Mouse (Mus musculus) megakaryocyte, embryonic 14.5 days (primary cell): ENCODE results near the gene Prcc. TPM values are rescaled to one million over a fixed set of nuclear protein-coding genes. Genes with fewer than 3 reads are reported as not detected.
"Not testable (repeated sequence)": the region's sequence is repeated elsewhere in the genome, so short reads cannot be mapped to it uniquely, and the experiment has no call there.

Source experiments
- H3K27me3 ChIP-seq: replicated peaks from 2 replicates; pipeline ENCODE3; 2012; ENCODE audit warnings: inconsistent platforms
- H3K36me3 ChIP-seq: replicated peaks from 2 replicates; pipeline ENCODE3; 2012; ENCODE audit warnings: low read length, inconsistent platforms, mixed read lengths
- H3K4me1 ChIP-seq: 2 replicates; pipeline ENCODE4 v1.6.1; 2012; ENCODE audit warnings: inconsistent platforms
- H3K4me3 ChIP-seq: replicated peaks from 2 replicates; pipeline ENCODE3; 2012; ENCODE audit warnings: moderate library complexity, mild to moderate bottlenecking, inconsistent platforms
- H3K9me3 ChIP-seq: 2 replicates; pipeline ENCODE4 v1.6.1; 2012; ENCODE audit warnings: inconsistent platforms
- FLI1 ChIP-seq: IDR thresholded peaks from 2 replicates; pipeline ENCODE4 v1.6.1; 2012; ENCODE audit warnings: low read length, inconsistent platforms, mixed read lengths
- GATA1 ChIP-seq: IDR thresholded peaks from 3 replicates; pipeline ENCODE4 v1.6.1; 2012; ENCODE audit warnings: mixed read lengths, low read length, inconsistent platforms, borderline replicate concordance
- polyA plus RNA-seq: library from polyadenylated mRNA; stranded (reverse); fragments of >175 nt; gene quantifications from 2 replicates; pipeline ENCODE4 v1.2.3, GENCODE M21; 2012; ENCODE audit warnings: low replicate concordance; ENCODE audit not compliant: insufficient read depth

Prcc gene
- polyA plus RNA-seq, 1 experiment = 62.4 TPM

- TF ChIP-seq GATA1 (no peak), FLI1 (no peak)
- Histone ChIP-seq H3K4me1 (peaks cover 67% of the 10 kb centered on the region), H3K27me3 (no peaks in the 10 kb centered on the region), H3K36me3 (peaks cover 16% of the 10 kb centered on the region), H3K9me3 (no peaks in the 10 kb centered on the region), H3K4me3 (peak overlapping the region; percentile 98)
Measured at GRCm38 (mm10) chr3:87906981-87907857, 21.8 kb upstream of the Prcc start.

GRCm38 (mm10) chr3:87906601-87906980 lies 21.2 kb upstream of the Prcc start:
- TF ChIP-seq FLI1 = no peak
- TF ChIP-seq GATA1 = no peak
- Histone ChIP-seq H3K36me3 (peaks cover 10% of the 10 kb centered on the region), H3K27me3 (no peaks in the 10 kb centered on the region), H3K9me3 (no peaks in the 10 kb centered on the region), H3K4me3 (peak overlapping the region; percentile 98), H3K4me1 (peaks cover 67% of the 10 kb centered on the region)

GRCm38 (mm10) chr3:87905880-87906485 lies 20.6 kb upstream of the Prcc start, which contains the start of gene Hdgf:
Gene Hdgf (plus strand): TSS chr3:87906321.
- peaks cover 67% of the 10 kb centered on the region for H3K4me1 ChIP-seq
- TF ChIP-seq GATA1 (no peak), FLI1 (no peak)
- peaks cover 4% of the 10 kb centered on the region for H3K36me3 ChIP-seq

GRCm38 (mm10) chr3:87903821-87904220 lies 18.4 kb upstream of the Prcc start:
- H3K4me3 ChIP-seq = no peak overlapping the region
- no peaks in the 10 kb centered on the region for H3K9me3 ChIP-seq
- no peaks in the 10 kb centered on the region for H3K27me3 ChIP-seq
- H3K36me3 ChIP-seq = peaks cover 6% of the 10 kb centered on the region
- peaks cover 63% of the 10 kb centered on the region for H3K4me1 ChIP-seq
- TF ChIP-seq FLI1 = no peak
- TF ChIP-seq GATA1 = no peak

More at GRCm38 (mm10) chr3:87905880-87906485, 20.6 kb upstream of the Prcc start, which contains the start of gene Hdgf:
- Histone ChIP-seq H3K9me3 (no peaks in the 10 kb centered on the region), H3K27me3 (no peaks in the 10 kb centered on the region), H3K4me3 (peak within 1 kb of the TSS; percentile 98)

- H3K9me3 ChIP-seq, H3K27me3 ChIP-seq, H3K36me3 ChIP-seq: not testable (repeated sequence)
- H3K4me3 ChIP-seq = peak overlapping the region; percentile 88
- peaks cover 57% of the 10 kb centered on the region for H3K4me1 ChIP-seq
Measured at GRCm38 (mm10) chr3:87901959-87902358, 16.6 kb upstream of the Prcc start.

- Histone ChIP-seq H3K27me3 (no peaks in the 10 kb centered on the region), H3K9me3 (no peaks in the 10 kb centered on the region), H3K4me1 (peaks cover 57% of the 10 kb centered on the region), H3K4me3 (peak overlapping the region; percentile 88), H3K36me3 (peaks cover 6% of the 10 kb centered on the region)
- no peak for TF ChIP-seq FLI1
- TF ChIP-seq GATA1 = peak; percentile 98
Measured at GRCm38 (mm10) chr3:87901036-87901624, 15.7 kb upstream of the Prcc start.

GRCm38 (mm10) chr3:87899776-87900175 lies 14.4 kb upstream of the Prcc start:
- H3K4me3 ChIP-seq = no peak overlapping the region
- no peaks in the 10 kb centered on the region for H3K9me3 ChIP-seq
- peaks cover 6% of the 10 kb centered on the region for H3K36me3 ChIP-seq
- H3K27me3 ChIP-seq = no peaks in the 10 kb centered on the region
- TF ChIP-seq FLI1 (no peak), GATA1 (no peak)
- H3K4me1 ChIP-seq = peaks cover 56% of the 10 kb centered on the region

GRCm38 (mm10) chr3:87899266-87899665 lies 13.9 kb upstream of the Prcc start:
- Histone ChIP-seq H3K9me3 (no peaks in the 10 kb centered on the region), H3K36me3 (peaks cover 6% of the 10 kb centered on the region), H3K27me3 (no peaks in the 10 kb centered on the region), H3K4me1 (peaks cover 59% of the 10 kb centered on the region), H3K4me3 (no peak overlapping the region)
- TF ChIP-seq GATA1 (no peak), FLI1 (no peak)

- Histone ChIP-seq H3K36me3 (no peaks in the 10 kb centered on the region), H3K27me3 (no peaks in the 10 kb centered on the region), H3K4me1 (peaks cover 28% of the 10 kb centered on the region), H3K4me3 (no peak overlapping the region), H3K9me3 (0 out of 2 replicates have a peak, but pooled peaks cover under 1% of the 10 kb centered on the region)
- TF ChIP-seq FLI1 (no peak), GATA1 (no peak)
Measured at GRCm38 (mm10) chr3:87893367-87893905, 8.0 kb upstream of the Prcc start.
